In genomic region chr1:75315456-75316365, GRCm38 (mm10) we compare ENCODE assay signal across 8 mouse cellular contexts. TPM values are rescaled to one million over a fixed set of nuclear protein-coding genes. Genes with fewer than 3 reads are reported as not detected.
DNase-seq lines count a peak whose midpoint lies in the region; ATAC-seq and TF ChIP-seq lines count a peak whose summit lies in the region.

No protein-coding gene starts in this region.

- H3K9ac ChIP-seq in heart, adult 2 months (ENCODE audit: low read depth, low read length): no peak overlapping the region
- peak overlapping the region; percentile 85 for H3K9ac ChIP-seq in heart, embryonic 14.5 days (ENCODE audit: low read length)
- no peak overlapping the region; the same call in 1 of the 2 replicates for H3K9ac ChIP-seq in liver, embryonic 15.5 days

- H3K4me2 ChIP-seq in heart, embryonic 14.5 days (ENCODE audit: low read length): peak overlapping the region; percentile 83
- peak overlapping the region; percentile 93 for H3K4me2 ChIP-seq in liver, embryonic 15.5 days

- ATAC-seq in G1E (ENCODE audit: extremely low read depth, insufficient number of reproducible peaks, low FRiP score, poor library complexity, severe bottlenecking): no peak
- ATAC-seq in heart, embryonic 14.5 days (ENCODE audit: insufficient number of reproducible peaks, insufficient read depth, low FRiP score, low read depth): no peak
- ATAC-seq in liver, embryonic 15.5 days (ENCODE audit: insufficient read depth): no peak

- TF ChIP-seq POLR2A in heart, adult 2 months (IDR thresholded peaks at IDR 0.05; ENCODE audit: insufficient read depth, low read depth, low read length): no peak

- no peaks in the 10 kb centered on the region for H3K4me1 ChIP-seq in heart, adult 2 months (ENCODE audit: control insufficient read depth, insufficient read depth, low read length)
- peaks cover 50% of the 10 kb centered on the region for H3K4me1 ChIP-seq in G1E (ENCODE audit: insufficient read depth, low read depth, low read length)
- H3K4me1 ChIP-seq in heart, embryonic 14.5 days (ENCODE audit: control insufficient read depth in 2 of 2, insufficient read depth in 2 of 2, low read length in 2 of 2): peaks cover 6% of the 10 kb centered on the region in 2 experiments
- H3K4me1 ChIP-seq in liver, embryonic 15.5 days (replicated peaks): peaks cover 48% of the 10 kb centered on the region

- TF ChIP-seq EP300 in heart, adult 2 months (IDR thresholded peaks at IDR 0.05; ENCODE audit: insufficient read depth, low read depth, low read length): no peak

- H3K9me3 ChIP-seq in G1E (replicated peaks): no peaks in the 10 kb centered on the region
- H3K9me3 ChIP-seq in heart, embryonic 14.5 days (ENCODE audit: control insufficient read depth, low read length): no peaks in the 10 kb centered on the region
- no peaks in the 10 kb centered on the region for H3K9me3 ChIP-seq in liver, embryonic 15.5 days (replicated peaks)

- intact Hi-C loops in heart, adult 2 months (cut with DNase I): loop anchor here (5.0 kb wide), 4 partner anchors 63 to 728 kb away; partner anchors contain the start of genes Ankzf1, Atg9a, Bcs1l and Dnajb2

- no peaks in the 10 kb centered on the region for H3K27me3 ChIP-seq in heart, adult 2 months (ENCODE audit: control insufficient read depth, insufficient read depth, low read length)
- no peaks in the 10 kb centered on the region for H3K27me3 ChIP-seq in G1E (ENCODE audit: insufficient read depth, low read length)
- H3K27me3 ChIP-seq in heart, embryonic 14.5 days (ENCODE audit: control insufficient read depth, insufficient read depth, low read length): no peaks in the 10 kb centered on the region
- H3K27me3 ChIP-seq in liver, embryonic 15.5 days: no peaks in the 10 kb centered on the region

- peak overlapping the region; percentile 84 for H3K4me3 ChIP-seq in heart, adult 2 months
- H3K4me3 ChIP-seq in G1E (ENCODE audit: low read depth, low read length): peak overlapping the region; percentile 78; the same call in 1 of the 2 replicates
- H3K4me3 ChIP-seq in heart, embryonic 14.5 days (ENCODE audit: control insufficient read depth in 1 of 2, insufficient read depth in 1 of 2, low read depth in 1 of 2, low read length in 2 of 2): peak overlapping the region; percentile 65 to 80
- H3K4me3 ChIP-seq in liver, embryonic 15.5 days (replicated peaks): peak overlapping the region; percentile 80

- no peaks in the 10 kb centered on the region for H3K36me3 ChIP-seq in heart, adult 2 months (ENCODE audit: control insufficient read depth, insufficient read depth, low read length)
- H3K36me3 ChIP-seq in G1E (replicated peaks): peaks cover 54% of the 10 kb centered on the region
- H3K36me3 ChIP-seq in heart, embryonic 14.5 days (ENCODE audit: control insufficient read depth, insufficient read depth, low read length): peaks cover 51% of the 10 kb centered on the region
- peaks cover 34% of the 10 kb centered on the region for H3K36me3 ChIP-seq in liver, embryonic 15.5 days (replicated peaks)

- DNase-seq in heart, adult 2 months: no peak
- no peak for DNase-seq in heart, adult 9 months (ENCODE audit: low spot score in 2 of 2)
- no peak for DNase-seq in G1E (ENCODE audit: low spot score)
- peak; percentile 33 for DNase-seq in thymus, postnatal 4 days
- no peak for DNase-seq in frontal cortex, postnatal 14 days (ENCODE audit: low spot score in 2 of 2)
- DNase-seq in left cerebral cortex, adult 9 months (ENCODE audit: low spot score in 2 of 2): no peak

- TF ChIP-seq CTCF in heart, adult 2 months (IDR thresholded peaks at IDR 0.05): no peak
- no peak for TF ChIP-seq CTCF in G1E (IDR thresholded peaks at IDR 0.05; ENCODE audit: low read depth, low read length)

- 84% methylated on average over 29 of the region's 29 CpGs for WGBS in heart, adult 2 months
- 80% methylated on average over 29 of the region's 29 CpGs for WGBS in heart, embryonic 14.5 days
- WGBS in liver, embryonic 15.5 days (ENCODE audit: insufficient replicate concordance): 82% methylated on average over 29 of the region's 29 CpGs

- H3K27ac ChIP-seq in heart, adult 2 months: no peak overlapping the region; the same call in 1 of the 2 replicates
- no peak overlapping the region for H3K27ac ChIP-seq in heart, embryonic 14.5 days (replicated peaks in 1 of 2; ENCODE audit: control insufficient read depth in 1 of 2, insufficient read depth in 1 of 2, low read depth in 2 of 2, low read length in 2 of 2)
- no peak overlapping the region for H3K27ac ChIP-seq in liver, embryonic 15.5 days (replicated peaks)

- no peaks in the 10 kb centered on the region for H3K79me2 ChIP-seq in heart, adult 2 months (replicated peaks; ENCODE audit: control insufficient read depth, insufficient read depth, low read length)

RNA-seq across cellular contexts. Expression of gene Dnpep, which starts 2.1 kb away (rescaled TPM):
- 10 to 100 TPM; 70.3 to 84.6 TPM for total RNA-seq in heart, adult 2 months (2021)
- 123 and 136 TPM in 2 replicates for polyA plus RNA-seq in heart, adult 2 months (2012; rRNA removed)
- total RNA-seq in G1E (2014; fragmentation: Nextera tagmentation): 56.3 and 73.7 TPM in 2 replicates
- 38.7 and 47.2 TPM in 2 replicates for total RNA-seq in G1E (2017)
- polyA plus RNA-seq in G1E (2012): 69.4 and 79.0 TPM in 2 replicates
- polyA plus RNA-seq in heart, embryonic 14.5 days (2014; fragmentation: Nextera tagmentation; extraction: Ambion mirVana): 122 and 128 TPM in 2 replicates
- polyA plus RNA-seq in liver, embryonic 15.5 days (2015; fragmentation: Nextera tagmentation; extraction: Ambion mirVana): 52.1 and 57.4 TPM in 2 replicates

RNA-seq across cellular contexts. Expression of gene Resp18, which starts 37.5 kb away (rescaled TPM):
- total RNA-seq in heart, adult 2 months (2021): not detected
- polyA plus RNA-seq in heart, adult 2 months (2012; rRNA removed): 0.39 TPM in 1 of 2 replicates, not detected in the other
- total RNA-seq in G1E (2014; fragmentation: Nextera tagmentation) (not detected in 2 replicates), G1E (2017) (not detected in 2 replicates)
- not detected in 2 replicates for polyA plus RNA-seq in G1E (2012)
- 0.53 TPM in 1 of 2 replicates, not detected in the other for polyA plus RNA-seq in heart, embryonic 14.5 days (2014; fragmentation: Nextera tagmentation; extraction: Ambion mirVana)
- polyA plus RNA-seq in liver, embryonic 15.5 days (2015; fragmentation: Nextera tagmentation; extraction: Ambion mirVana): not detected in 2 replicates

RNA-seq across cellular contexts. Expression of gene Des, which starts 44.4 kb away (rescaled TPM):
- 1,000 to 10,000 TPM; 1,224 to 1,521 TPM for total RNA-seq in heart, adult 2 months (2021)
- 719 and 781 TPM in 2 replicates for polyA plus RNA-seq in heart, adult 2 months (2012; rRNA removed)
- total RNA-seq in G1E (2014; fragmentation: Nextera tagmentation) (12.9 and 19.0 TPM in 2 replicates), G1E (2017) (3.4 and 5.6 TPM in 2 replicates)
- polyA plus RNA-seq in G1E (2012): 12.7 and 13.8 TPM in 2 replicates
- 351 and 377 TPM in 2 replicates for polyA plus RNA-seq in heart, embryonic 14.5 days (2014; fragmentation: Nextera tagmentation; extraction: Ambion mirVana)
- 10.3 and 12.8 TPM in 2 replicates for polyA plus RNA-seq in liver, embryonic 15.5 days (2015; fragmentation: Nextera tagmentation; extraction: Ambion mirVana)

RNA-seq across cellular contexts. Expression of gene Ptprn, which starts 51.4 kb away (rescaled TPM):
- 1 to 10 TPM; 1.1 to 1.8 TPM for total RNA-seq in heart, adult 2 months (2021)
- 2.7 and 3.2 TPM in 2 replicates for polyA plus RNA-seq in heart, adult 2 months (2012; rRNA removed)
- total RNA-seq in G1E (2014; fragmentation: Nextera tagmentation) (not detected in 2 replicates), G1E (2017) (0.11 TPM in 1 of 2 replicates, not detected in the other)
- polyA plus RNA-seq in G1E (2012): 0.03 and 0.08 TPM in 2 replicates
- polyA plus RNA-seq in heart, embryonic 14.5 days (2014; fragmentation: Nextera tagmentation; extraction: Ambion mirVana): 0.38 and 0.41 TPM in 2 replicates
- 0.05 and 0.13 TPM in 2 replicates for polyA plus RNA-seq in liver, embryonic 15.5 days (2015; fragmentation: Nextera tagmentation; extraction: Ambion mirVana)

RNA-seq across cellular contexts. Expression of gene Speg, which starts 59.4 kb away (rescaled TPM):
- 100 to 1,000 TPM; 131 to 135 TPM for total RNA-seq in heart, adult 2 months (2021)
- polyA plus RNA-seq in heart, adult 2 months (2012; rRNA removed): 94.0 and 109 TPM in 2 replicates
- total RNA-seq in G1E (2014; fragmentation: Nextera tagmentation) (1.9 and 7.7 TPM in 2 replicates), G1E (2017) (1.9 and 2.3 TPM in 2 replicates)
- 10.3 and 12.6 TPM in 2 replicates for polyA plus RNA-seq in G1E (2012)
- polyA plus RNA-seq in heart, embryonic 14.5 days (2014; fragmentation: Nextera tagmentation; extraction: Ambion mirVana): 52.4 and 53.4 TPM in 2 replicates
- polyA plus RNA-seq in liver, embryonic 15.5 days (2015; fragmentation: Nextera tagmentation; extraction: Ambion mirVana): 8.7 and 9.4 TPM in 2 replicates

Comparison
In these comparisons a context has a peak if more than half of its experiments do, and no peak if none do; other contexts are left out.
1. RNA of gene Des, which starts 44.4 kb away (polyA plus RNA-seq): 719 to 781 TPM in heart, adult 2 months and 351 to 377 TPM in heart, embryonic 14.5 days; 12.7 to 13.8 TPM in G1E and 10.3 to 12.8 TPM in liver, embryonic 15.5 days; every median in the first group is over 10 times any median in the second.
2. Peak in every context shown above with its lines, with median percentiles within 50 percentile points of each other: H3K4me3 ChIP-seq.